Mouse (Mus musculus) bone marrow, adult 2 months (tissue): ENCODE results near the gene Wbp1.

Experiments
- CTCF ChIP-seq: fragments of 200-500 bp; IDR thresholded peaks from 2 replicates; pipeline ENCODE4 v1.5.1; 2011; ENCODE audit warnings: low read length, control low read depth; ENCODE audit not compliant: control insufficient read depth, insufficient read depth
- POLR2A ChIP-seq: fragments of 200-500 bp; IDR thresholded peaks from 2 replicates; pipeline ENCODE4 v1.6.1; 2011; ENCODE audit warnings: low read depth, mild to moderate bottlenecking, control low read depth, low read length, borderline replicate concordance; ENCODE audit not compliant: control insufficient read depth

DNA sequence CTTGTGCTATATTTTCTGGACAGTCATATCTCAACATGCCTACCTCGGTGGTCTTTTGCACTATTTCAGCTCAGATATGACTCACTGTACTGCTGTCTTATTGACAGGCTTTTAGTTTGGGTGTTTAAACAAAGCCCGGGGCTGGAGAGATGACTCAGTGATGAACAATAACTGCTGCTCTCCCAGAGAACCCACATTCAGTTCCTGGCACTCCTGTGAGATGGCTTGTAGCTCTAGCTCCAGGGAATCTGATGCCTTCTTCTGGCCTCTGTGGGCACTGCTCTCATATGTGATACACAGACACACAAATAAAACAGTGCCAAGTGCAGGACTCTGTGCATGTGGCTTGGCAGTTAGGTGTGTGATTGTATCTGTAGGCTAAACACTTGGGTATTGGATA, 23.9 kb upstream of the Wbp1 start:
- TF ChIP-seq POLR2A (no peak), CTCF (no peak)
